Mouse (Mus musculus) liver, postnatal 0 days (tissue): ENCODE measurements at regions not wholly inside any gene's neighbourhood (a gene's known extent, or its start where the extent isn't known, plus 50 kb on each side); places are given as distances from the start of the nearest gene placed in this dataset.

ENCODE experiments used
- ATAC-seq: fragments of 200-750 bp; cut with Nextera tagmentation; 2 replicates; pipeline ENCODE4 v1.8.0; 2017; ENCODE audit warnings: mild to moderate bottlenecking, moderate library complexity
- DNase-seq: peaks from one replicate; pipeline ENCODE4 v3.0.0-alpha.2; 2016
- H3K27ac ChIP-seq: fragments of 300-500 bp; sonication (generic); 2 replicates; pipeline ENCODE4 v1.5.1; 2014; ENCODE audit warnings: antibody characterized with exemption, moderate library complexity, mild to moderate bottlenecking, low read depth
- H3K27me3 ChIP-seq: fragments of 300-500 bp; sonication (generic); 2 replicates; pipeline ENCODE4 v1.6.1; 2014; ENCODE audit warnings: low read length, control low read depth, mixed read lengths; ENCODE audit not compliant: insufficient read depth
- H3K36me3 ChIP-seq: fragments of 300-500 bp; sonication (generic); replicated peaks from 2 replicates; pipeline ENCODE4 v1.6.1; 2014; ENCODE audit warnings: mild to moderate bottlenecking, control low read depth, low read length, moderate library complexity, mixed read lengths; ENCODE audit not compliant: insufficient read depth
- H3K4me1 ChIP-seq: fragments of 300-500 bp; sonication (generic); 2 replicates; pipeline ENCODE4 v1.6.1; 2014; ENCODE audit warnings: antibody characterized with exemption, mild to moderate bottlenecking, control low read depth; ENCODE audit not compliant: insufficient read depth
- H3K4me2 ChIP-seq: fragments of 300-500 bp; sonication (generic); 2 replicates; pipeline ENCODE4 v1.6.1; 2014; ENCODE audit warnings: low read depth, mild to moderate bottlenecking, low read length, moderate library complexity, mixed read lengths
- H3K4me3 ChIP-seq: fragments of 300-500 bp; sonication (generic); 2 replicates; pipeline ENCODE4 v1.5.1; 2014; ENCODE audit warnings: low read depth, low read length
- H3K9ac ChIP-seq: fragments of 300-500 bp; sonication (generic); replicated peaks from 2 replicates; pipeline ENCODE4 v1.6.1; 2014; ENCODE audit warnings: mild to moderate bottlenecking, moderate library complexity
- H3K9me3 ChIP-seq: fragments of 300-500 bp; sonication (generic); 2 replicates; pipeline ENCODE4 v1.6.1; 2016; ENCODE audit warnings: mild to moderate bottlenecking, control low read depth, low read length, mixed read lengths
- CTCF ChIP-seq: sonication (generic); IDR thresholded peaks from 2 replicates; pipeline ENCODE4 v1.5.1; 2016; ENCODE audit warnings: antibody characterized with exemption, low read depth
- EP300 ChIP-seq: IDR thresholded peaks from 2 replicates; pipeline ENCODE4 v1.6.1; 2016; ENCODE audit warnings: antibody characterized with exemption, low read depth, mild to moderate bottlenecking
- WGBS: fragments of 180-500 bp; shearing (Covaris S2); extraction: QIAGEN DNeasy Blood & Tissue Kit; methylation state at CpG from one replicate; pipeline ENCODE4 v1.1.7; 2014; ENCODE audit not compliant: insufficient replicate concordance; 5-methylcytosine and 5-hydroxymethylcytosine counted together

DNA sequence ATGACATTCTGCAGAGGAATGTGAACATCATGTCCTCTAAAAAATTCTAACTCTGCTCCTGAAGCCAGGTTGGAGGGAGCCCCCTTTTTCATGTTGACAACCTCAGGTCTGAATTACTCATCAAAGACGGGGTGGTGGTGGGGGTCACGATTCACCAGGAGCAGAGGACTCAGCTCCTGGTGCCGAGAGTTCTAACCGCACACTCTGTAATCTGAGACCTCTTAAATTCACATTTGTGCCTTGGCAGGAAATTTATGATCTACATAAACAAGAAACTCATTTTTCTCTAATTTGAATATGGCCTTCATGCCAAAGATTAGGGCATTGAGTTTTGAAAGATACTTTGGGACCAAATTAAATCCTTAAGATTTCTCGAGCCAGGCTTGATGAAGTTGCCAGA is 117.2 kb upstream of the Serpine2 start:
- Histone ChIP-seq H3K9me3 (no peaks in the 10 kb centered on the region), H3K27me3 (no peaks in the 10 kb centered on the region), H3K27ac (no peak overlapping the region), H3K4me1 (no peaks in the 10 kb centered on the region), H3K9ac (no peak overlapping the region), H3K36me3 (no peaks in the 10 kb centered on the region), H3K4me3 (no peak overlapping the region), H3K4me2 (no peak overlapping the region)
- no peak for TF ChIP-seq CTCF
- no peak for TF ChIP-seq EP300
- WGBS, result 74% methylated on average over 5 of the region's 5 CpGs
- ATAC-seq (no peak), DNase-seq (no peak)

- H3K4me3 ChIP-seq, result no peak overlapping the region
- no peaks in the 10 kb centered on the region for H3K27me3 ChIP-seq
- H3K9me3 ChIP-seq, result no peaks in the 10 kb centered on the region
- H3K4me2 ChIP-seq, result no peak overlapping the region
- TF ChIP-seq CTCF (no peak), EP300 (no peak)
- ATAC-seq (no peak), DNase-seq (peak; percentile 42)
- H3K9ac ChIP-seq, result no peak overlapping the region
- no peaks in the 10 kb centered on the region for H3K36me3 ChIP-seq
- no peak overlapping the region for H3K27ac ChIP-seq
- H3K4me1 ChIP-seq, result no peaks in the 10 kb centered on the region
- WGBS, result 67% methylated on average over 1 of the region's 1 CpGs
Observed at GRCm38 (mm10) chr1:79956121-79956520, 95.1 kb upstream of the Serpine2 start.

DNA sequence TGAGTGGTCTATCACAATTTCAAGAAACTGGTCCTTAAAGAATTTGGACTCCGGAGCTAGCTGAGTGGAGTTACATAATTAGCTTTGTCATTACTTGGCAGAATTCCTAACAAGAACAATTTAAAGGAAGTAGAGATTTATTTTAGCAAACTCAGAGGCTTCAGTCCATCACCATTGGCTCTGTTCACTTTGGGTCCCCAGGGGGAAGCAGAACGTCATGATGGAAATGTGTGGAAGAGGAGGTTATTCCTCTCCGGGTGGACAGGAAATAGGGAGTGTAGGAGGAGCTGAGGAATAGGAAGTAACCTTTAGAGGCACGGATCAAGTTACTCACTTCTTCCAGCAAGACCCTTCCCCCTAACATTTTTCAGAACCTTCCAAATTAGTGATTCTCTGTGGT is 83.3 kb upstream of the Serpine2 start:
- Histone ChIP-seq H3K27ac (no peak overlapping the region), H3K9me3 (no peaks in the 10 kb centered on the region), H3K36me3 (no peaks in the 10 kb centered on the region), H3K4me1 (no peaks in the 10 kb centered on the region), H3K4me2 (no peak overlapping the region), H3K27me3 (no peaks in the 10 kb centered on the region), H3K4me3 (no peak overlapping the region), H3K9ac (no peak overlapping the region)
- DNase-seq (no peak), ATAC-seq (no peak)
- WGBS, result 68% methylated on average over 4 of the region's 4 CpGs
- TF ChIP-seq CTCF, result no peak
- no peak for TF ChIP-seq EP300

DNA sequence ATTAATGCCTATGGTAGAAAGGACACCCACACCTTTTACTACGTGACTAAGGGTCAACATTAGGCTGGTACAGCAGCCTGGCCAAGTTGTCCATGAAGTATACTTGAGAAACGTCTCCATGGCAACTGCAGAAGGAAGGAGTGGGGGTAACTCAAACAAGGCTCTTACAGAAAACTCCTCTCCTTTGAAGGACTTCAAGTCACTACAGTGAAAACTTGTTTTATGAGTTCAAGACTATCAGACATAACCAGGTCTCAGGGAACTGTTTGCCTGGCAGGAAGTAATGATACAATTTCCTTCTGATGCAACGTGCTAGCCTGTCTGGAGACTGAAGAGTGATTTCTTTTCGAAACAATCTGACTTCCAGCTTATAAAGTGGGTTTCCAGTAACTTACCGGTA is 71.5 kb upstream of the Serpine2 start:
- TF ChIP-seq EP300 (no peak), CTCF (no peak)
- Histone ChIP-seq H3K4me1 (no peaks in the 10 kb centered on the region), H3K36me3 (no peaks in the 10 kb centered on the region), H3K9ac (no peak overlapping the region), H3K9me3 (no peaks in the 10 kb centered on the region), H3K4me2 (no peak overlapping the region), H3K4me3 (no peak overlapping the region), H3K27ac (no peak overlapping the region), H3K27me3 (no peaks in the 10 kb centered on the region)
- 38% methylated on average over 5 of the region's 5 CpGs for WGBS
- DNase-seq, result no peak
- ATAC-seq, result no peak

DNA sequence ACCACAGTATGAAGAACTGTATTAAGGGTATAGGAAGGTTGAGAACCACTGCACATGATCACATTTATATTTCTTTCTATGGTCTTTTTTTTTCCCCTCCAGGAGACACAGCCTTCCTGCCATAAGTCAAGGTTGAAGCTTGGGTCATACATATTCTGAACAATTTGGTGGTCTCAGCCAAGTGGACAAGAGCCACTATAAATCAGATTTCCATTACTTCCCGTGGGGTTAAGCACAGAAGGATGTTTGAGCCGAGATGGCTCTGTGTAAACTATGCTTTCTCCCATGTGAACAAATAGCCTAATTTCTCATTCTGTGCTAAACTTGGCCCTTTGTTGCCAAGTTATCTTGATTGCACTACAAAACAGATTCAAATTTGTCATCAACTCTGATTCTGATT is 66.8 kb upstream of the Serpine2 start:
- Histone ChIP-seq H3K36me3 (no peaks in the 10 kb centered on the region), H3K27ac (no peak overlapping the region), H3K4me3 (no peak overlapping the region), H3K4me2 (no peak overlapping the region), H3K27me3 (no peaks in the 10 kb centered on the region), H3K4me1 (no peaks in the 10 kb centered on the region), H3K9me3 (no peaks in the 10 kb centered on the region), H3K9ac (no peak overlapping the region)
- TF ChIP-seq CTCF (no peak), EP300 (no peak)
- 61% methylated on average over 2 of the region's 2 CpGs for WGBS
- ATAC-seq, result no peak
- no peak for DNase-seq

DNA sequence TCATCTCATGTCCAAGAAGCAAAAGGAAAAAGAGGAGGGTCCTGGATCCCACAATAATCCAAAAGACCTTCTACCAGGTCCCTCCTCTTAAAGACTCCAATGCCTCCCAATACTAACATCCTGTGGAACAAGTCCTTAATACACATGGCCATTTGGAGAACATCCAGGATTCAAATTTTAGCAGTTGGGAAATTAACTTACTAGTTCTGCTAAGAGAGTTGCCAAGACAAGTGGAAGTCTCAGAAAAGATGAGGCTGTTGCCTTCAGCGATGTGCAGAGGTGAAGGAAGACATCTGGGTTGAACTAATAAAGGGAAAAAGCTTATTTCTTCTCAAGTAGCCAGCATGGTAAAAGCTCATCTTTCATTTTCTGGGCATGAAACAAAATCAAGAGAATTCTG is 64.8 kb upstream of the Serpine2 start:
- DNase-seq (no peak), ATAC-seq (no peak)
- H3K27ac ChIP-seq, result no peak overlapping the region
- H3K27me3 ChIP-seq, result no peaks in the 10 kb centered on the region
- H3K36me3 ChIP-seq, result no peaks in the 10 kb centered on the region
- 58% methylated on average over 1 of the region's 1 CpGs for WGBS
- no peaks in the 10 kb centered on the region for H3K4me1 ChIP-seq
- H3K4me2 ChIP-seq, result no peak overlapping the region
- H3K9me3 ChIP-seq, result no peaks in the 10 kb centered on the region
- no peak overlapping the region for H3K9ac ChIP-seq
- TF ChIP-seq EP300, result no peak
- TF ChIP-seq CTCF, result no peak
- H3K4me3 ChIP-seq, result no peak overlapping the region

DNA sequence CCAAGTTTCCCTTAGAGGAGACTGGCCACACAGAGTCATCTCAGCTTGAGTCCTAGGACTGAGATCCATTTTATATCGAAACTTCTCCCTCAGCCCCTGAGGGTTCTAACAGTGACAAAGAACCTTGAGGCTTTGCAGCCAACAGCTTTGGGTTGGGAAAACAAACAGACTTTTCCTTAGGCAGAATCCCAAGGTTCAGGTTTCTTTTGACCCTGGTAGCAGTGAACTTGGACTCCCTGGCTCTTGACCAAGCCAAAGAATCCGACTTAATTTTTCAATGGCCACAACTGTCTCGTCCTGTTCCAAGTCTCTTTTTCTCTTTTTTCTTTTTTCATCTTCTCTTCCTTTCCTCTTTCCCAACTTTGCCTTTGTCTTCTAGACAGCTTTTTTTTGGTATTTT is 60.9 kb upstream of the Serpine2 start:
- no peak for ATAC-seq
- no peaks in the 10 kb centered on the region for H3K9me3 ChIP-seq
- WGBS, result 68% methylated on average over 3 of the region's 3 CpGs
- no peak overlapping the region for H3K4me3 ChIP-seq
- H3K9ac ChIP-seq, result no peak overlapping the region
- no peaks in the 10 kb centered on the region for H3K36me3 ChIP-seq
- no peaks in the 10 kb centered on the region for H3K27me3 ChIP-seq
- DNase-seq, result no peak
- H3K4me2 ChIP-seq, result no peak overlapping the region
- no peaks in the 10 kb centered on the region for H3K4me1 ChIP-seq
- TF ChIP-seq EP300 (no peak), CTCF (no peak)
- H3K27ac ChIP-seq, result no peak overlapping the region
